Mouse (Mus musculus): ENCODE results near the gene Cul9.

Cul9 gene

DNA sequence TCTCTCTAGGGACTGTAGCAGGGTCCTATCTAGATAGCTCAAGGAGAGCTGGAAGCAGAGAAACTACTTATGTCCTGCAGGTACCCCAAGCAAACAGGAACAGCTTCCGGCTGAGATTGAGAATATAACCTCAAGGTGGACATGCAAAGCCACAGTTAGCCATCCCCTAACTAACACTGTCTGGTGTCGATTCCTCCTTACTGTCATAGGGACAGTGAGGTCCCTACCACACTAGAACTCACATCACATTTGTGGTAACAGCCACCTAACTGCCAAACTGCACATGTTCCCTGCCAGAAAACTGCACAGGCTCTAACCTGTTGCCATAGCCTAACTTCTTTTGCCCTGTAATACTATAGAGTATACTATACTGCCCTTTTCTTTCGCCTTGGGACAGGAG is 7.7 kb upstream of the Cul9 start:
- DNase-seq (ENCODE audit: extremely low spot score, low spot score): no peak

DNA sequence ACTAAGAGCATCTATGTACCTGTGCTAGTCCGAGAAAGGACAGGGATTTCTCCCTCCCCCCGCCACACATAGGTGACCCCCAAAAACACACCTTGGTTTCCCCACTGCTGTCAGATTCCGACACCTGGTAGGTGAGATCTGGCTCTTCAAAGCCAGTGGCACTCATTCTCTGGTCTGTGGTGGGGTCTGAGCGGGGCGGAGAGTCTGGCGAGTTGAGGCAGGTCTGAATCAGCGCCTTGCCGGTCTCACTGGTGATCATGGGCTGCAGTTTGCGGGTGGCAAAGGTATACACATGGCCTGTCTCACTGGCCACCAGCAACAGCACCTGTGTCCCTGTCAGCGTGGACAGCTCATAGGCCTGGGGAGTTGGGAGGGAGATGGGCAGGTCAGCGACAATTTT is 7.3 kb upstream of the Cul9 start:
- no peak for DNase-seq (ENCODE audit: extremely low spot score, low spot score)

DNA sequence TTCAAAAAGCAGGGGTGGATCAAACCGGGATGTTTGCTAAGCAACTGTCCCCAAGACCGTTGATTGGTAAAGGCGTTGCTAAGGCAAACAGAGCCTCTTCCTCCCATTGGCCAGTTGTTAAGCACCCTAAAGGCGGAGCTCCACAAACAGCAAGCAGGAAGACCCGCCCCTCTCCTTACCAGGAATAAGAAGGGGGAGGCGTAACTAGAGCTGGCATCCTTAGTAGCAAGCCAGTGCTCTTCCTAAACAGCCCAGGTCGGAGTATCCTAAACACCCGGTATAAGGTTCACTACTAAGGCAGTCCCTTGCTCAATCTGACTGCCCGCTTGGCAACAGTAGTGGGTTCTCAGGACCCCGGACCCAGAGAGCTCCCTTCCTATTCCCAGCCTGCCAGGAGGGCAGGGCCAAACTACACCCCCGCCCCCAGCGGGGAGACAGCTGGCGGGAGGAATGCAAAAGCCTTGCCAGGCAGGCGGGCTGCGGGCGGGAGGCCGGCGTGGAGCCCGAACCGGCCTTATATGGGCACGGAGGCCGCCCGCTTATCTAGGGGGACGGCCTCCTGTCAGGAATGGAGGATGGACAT is 6.7 kb upstream of the Cul9 start:
- peak; percentile 83 for DNase-seq (ENCODE audit: extremely low spot score, low spot score)

DNA sequence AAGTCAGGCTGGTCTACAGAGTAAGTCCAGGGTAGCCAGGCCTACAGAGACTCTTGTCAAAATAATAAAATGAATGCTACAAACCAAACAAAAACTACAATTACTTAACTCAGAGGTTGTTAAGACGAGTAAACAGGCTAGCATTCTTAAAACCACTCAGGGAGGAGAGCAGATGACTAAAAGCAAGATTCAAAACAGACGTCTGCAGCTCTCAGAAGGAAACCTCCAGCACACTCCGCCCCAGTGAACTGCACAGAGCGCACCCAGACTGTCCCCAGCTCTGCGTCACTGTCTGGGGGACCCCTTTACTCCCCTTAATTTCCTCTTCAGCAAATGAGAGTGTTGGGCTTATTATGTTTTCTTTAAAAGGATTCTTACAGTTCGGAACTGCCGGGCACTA is 6.0 kb upstream of the Cul9 start:
- no peak for DNase-seq (ENCODE audit: extremely low spot score, low spot score)

DNA sequence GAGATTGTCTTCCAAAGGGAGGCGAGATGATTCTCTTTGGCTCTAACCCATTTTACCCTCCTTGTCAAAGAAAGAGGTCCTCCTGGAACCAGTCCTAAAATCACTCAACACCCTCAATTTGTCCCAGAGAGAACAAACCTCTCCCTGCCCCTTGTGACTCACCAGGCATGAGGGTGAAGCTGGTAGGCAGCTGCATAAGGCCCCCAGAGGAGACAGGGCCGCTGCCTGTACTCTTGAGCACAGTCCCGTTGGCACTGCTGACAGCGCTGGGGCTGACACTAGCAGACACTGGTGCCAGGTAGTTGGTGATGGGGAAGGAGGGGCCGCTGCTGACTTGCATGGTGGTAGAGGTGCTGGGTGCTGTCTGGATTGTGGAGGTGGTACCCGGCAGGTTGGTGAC is 5.2 kb upstream of the Cul9 start:
- DNase-seq (ENCODE audit: extremely low spot score, low spot score): no peak

DNA sequence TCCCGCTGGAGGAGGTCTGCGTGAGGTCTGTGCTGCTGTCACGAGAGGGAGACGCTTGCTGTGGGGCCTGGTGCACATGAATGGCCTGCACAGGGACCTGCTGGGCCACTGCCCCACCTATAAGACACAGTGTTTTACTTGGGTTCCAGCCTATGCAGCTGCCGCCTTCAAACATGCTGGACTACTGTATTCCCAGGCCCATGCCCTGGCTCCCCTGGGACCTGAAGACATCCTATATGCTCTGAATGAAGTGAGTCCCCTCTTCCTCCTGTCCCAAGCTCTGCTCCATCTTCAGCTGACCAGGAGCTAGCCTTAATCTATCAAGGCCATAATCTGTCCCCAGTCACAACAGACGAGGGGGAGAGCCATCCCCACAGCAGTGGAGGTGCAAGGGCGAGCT is 4.7 kb upstream of the Cul9 start:
- DNase-seq (ENCODE audit: extremely low spot score, low spot score): no peak

DNA sequence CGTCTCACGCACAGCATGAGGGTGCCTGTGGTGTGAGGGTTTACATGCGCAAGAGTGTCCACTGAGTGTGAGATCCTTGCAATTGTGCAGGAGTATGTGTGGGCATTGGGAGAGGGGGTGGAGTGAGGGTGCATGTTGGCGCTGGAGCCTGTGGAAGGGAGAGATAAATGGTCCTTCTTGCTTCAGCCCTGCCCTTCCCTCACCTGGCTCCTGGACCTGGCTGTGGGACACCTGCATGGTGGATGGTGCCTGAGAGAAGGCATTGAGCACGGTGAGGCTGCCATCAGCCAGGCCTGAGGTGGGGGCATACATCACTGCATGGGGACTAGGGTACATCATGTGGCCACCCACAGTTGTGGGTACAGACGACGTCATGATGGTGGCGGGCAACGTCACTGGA is 3.5 kb upstream of the Cul9 start:
- no peak for DNase-seq (ENCODE audit: extremely low spot score, low spot score)

DNA sequence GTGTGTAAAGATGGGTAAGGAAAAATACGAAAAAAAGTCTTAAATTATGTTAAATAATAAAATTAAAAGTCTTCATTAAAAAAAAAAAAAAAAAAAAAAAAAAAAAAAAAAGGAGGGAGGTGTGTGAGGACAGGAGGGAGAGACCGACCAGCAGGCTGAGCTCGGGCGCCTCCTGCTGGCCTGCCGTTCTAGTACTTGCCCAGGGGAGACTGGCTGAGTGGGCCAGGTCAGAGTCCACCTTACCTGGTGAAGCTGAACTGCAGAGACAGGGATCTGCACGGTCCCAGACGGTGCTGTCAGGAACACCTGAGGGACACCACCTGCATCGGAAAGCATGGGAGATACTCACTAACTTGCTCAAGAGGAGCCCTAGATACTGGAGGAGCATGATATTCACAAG is 3.0 kb upstream of the Cul9 start:
- DNase-seq (ENCODE audit: extremely low spot score, low spot score): peak; percentile 66

DNA sequence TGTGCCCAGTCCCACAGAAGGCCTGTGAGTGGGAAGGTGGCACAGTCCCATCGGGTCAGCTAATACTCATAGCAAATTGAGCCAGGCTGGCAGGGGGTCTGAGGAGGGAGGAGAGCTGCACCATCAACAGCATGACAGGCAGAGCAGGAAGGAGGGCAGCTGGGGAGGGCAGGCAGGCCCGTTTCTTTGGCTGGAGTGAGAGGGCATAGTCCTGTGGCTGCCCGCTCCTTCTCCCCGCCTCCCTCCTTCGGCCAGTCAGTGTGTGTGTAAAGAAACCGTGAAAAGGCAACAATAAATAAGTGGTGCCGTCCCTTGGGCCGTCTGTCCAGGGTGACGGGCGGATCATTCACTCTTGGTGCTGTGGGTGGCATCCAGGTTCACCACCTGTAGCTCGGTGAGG is 2.6 kb upstream of the Cul9 start:
- no peak for DNase-seq (ENCODE audit: extremely low spot score, low spot score)

DNA sequence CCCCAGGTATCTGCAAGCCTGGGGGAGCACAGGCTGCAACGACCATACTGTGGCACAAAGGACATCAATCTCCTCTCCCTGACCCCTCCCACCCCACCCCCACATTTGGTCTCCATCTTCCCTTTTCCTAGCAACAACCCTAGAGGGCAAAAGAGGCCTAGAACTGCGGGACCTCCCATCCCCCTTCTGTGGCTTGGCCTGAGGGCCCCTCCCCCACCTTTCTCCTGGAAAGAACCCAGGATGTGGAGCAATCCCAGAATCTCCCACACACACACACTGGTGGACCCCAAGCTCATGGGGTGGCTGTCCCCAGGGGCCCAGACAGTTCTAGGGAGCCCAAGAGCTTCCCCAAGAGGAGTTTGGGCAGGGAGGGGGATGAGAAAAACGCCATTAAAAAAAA is 1.7 kb upstream of the Cul9 start:
- no peak for DNase-seq (ENCODE audit: extremely low spot score, low spot score)

DNA sequence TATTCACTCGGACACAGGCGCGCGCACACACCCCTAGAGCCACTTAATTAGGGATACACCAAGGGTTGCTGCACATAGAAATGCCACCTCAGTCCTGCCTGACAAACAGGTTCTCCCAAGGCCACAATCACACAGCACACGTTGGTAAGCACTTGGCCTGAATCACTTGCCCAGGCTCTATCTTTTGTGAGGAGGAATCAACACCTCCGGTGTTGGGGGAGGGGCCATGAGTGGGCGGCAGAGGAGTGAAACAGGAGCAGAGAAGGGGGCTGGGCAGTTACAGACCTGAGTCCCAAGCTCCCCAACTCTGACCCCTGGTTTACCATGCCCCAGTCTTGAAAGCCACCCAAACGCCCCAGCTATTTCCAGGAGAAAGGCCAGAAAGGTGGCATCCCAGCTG is 807 bp upstream of the Cul9 start:
- DNase-seq (ENCODE audit: extremely low spot score, low spot score): no peak

DNA sequence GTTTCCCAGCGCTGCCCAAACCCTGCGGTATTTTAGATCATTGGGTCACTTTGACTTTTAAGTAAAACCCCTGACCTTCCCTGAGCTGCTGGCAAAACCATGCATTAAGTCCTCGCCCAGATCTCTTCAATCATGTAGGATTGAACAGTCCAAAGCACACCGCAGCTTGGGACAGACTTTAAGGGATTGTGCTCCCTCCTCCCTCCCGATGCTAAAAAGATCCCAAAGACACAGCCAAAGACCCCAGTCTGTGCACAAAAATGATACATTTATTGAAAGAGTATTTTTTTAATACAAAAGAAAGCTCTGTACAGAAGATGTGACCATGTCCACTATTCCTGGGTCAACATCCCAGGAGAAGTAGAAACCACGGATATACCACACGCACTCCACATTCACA is 403 bp upstream of the Cul9 start:
- DNase-seq (ENCODE audit: extremely low spot score, low spot score): no peak

DNA sequence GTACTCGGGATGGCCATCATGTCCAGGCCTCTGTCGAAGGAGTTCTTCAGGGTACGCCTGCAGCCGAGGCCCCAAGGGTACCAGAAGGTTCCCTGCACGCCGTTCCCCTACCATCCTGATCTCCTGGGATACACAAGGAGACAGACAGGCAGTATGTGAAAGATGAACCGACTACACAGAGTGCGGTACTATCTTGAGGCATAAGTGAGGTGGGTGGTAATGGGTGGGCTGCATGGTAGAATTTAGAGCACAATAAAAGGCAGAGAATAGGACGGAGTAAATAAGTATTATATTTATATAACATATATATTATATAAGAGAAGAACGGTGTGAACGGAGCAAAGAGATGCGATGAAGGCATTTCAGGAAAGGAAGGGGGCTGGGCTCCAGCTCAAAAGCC is 2.5 kb downstream of the Cul9 start:
- DNase-seq (ENCODE audit: extremely low spot score, low spot score): no peak

DNA sequence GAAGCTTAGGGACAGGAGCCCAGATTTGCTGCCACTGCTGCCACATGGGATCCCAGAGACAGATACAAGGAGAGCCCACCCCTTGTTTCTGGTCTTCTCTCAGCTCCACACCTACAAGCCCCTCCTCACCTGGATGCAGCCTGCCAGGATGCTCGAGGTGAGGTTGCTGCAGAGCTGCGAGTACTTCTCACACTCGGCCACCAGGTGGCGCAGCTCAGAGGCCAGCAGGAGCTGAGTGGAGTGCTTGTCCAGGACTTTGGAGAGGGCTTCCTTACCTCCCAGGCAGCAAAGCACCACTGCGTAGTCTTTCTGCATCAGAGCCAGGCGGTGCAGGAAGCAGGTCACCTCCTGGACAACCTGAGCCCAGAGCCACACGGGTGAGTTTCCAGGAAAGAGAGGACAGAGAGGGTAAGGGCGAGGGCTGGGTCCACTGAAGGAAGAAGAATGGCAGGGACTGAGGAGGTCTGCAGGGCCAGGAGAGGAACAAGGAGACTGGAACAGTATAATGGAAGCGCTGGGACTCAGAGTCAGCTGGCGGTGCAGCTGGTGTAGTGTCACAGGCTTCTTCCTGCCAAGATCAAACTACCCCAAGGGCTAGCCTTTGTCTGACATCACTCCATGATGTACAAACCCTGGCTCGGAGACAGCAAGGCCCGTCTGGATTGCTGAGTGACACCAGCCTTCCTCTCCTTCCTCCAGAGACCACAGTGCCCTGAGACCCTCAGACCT is 20.4 kb downstream of the Cul9 start:
- DNase-seq (ENCODE audit: extremely low spot score, low spot score): peak; percentile 78

DNA sequence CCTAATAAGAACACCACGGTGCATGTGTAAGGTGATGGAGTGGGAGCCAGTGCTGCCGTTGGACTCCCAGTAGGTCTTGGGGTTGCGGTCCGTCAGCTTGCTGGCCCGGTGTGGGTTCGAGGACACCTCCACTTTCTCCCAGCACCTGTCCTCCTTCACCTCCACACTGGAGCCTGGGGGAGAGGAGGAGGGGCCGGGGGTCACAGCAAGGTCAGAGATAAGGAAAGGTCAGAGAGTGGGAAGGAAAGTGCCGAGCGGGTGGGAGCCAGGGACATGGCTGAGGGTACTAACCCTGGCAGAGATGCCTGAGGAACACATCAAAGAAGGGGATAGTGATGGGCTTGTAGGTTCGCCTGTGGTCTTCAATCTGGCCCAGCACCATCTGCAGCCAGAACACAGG is 21.1 kb downstream of the Cul9 start:
- no peak for DNase-seq (ENCODE audit: extremely low spot score, low spot score)

DNA sequence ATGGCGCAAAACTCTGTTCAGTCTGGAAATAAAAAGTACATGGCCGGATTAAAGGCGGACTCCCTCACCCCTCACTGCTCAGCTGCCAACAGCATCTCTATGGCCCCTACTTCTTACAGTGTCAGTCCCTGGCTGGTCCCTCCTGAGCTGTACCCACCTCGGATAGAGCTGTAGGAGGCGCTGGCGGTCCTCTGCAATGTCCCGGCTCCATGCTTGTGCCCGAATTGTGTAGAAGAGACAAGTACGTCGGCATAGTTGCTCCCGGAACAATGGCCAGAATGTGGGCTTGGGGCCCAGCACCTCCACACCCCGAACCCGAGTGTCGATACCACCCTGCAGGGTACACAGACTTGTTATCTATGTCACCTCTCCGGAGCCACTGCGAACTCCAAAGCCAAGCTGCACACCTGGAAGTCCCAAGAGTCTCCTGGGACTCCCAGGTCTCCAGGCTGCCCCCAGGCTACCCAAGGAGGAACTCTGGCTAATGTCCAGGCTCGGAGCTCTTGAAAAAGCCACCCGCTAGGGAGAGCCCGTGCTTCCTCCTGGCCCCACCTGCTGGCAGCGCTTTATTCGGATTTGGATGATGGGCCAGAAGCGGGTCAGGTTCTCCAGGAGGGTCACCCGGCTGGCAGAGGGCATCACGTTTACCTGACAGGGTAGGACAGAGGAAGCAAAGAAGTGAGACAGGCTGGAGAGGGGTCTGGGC is 24.1 kb downstream of the Cul9 start:
- DNase-seq (ENCODE audit: extremely low spot score, low spot score): no peak

DNA sequence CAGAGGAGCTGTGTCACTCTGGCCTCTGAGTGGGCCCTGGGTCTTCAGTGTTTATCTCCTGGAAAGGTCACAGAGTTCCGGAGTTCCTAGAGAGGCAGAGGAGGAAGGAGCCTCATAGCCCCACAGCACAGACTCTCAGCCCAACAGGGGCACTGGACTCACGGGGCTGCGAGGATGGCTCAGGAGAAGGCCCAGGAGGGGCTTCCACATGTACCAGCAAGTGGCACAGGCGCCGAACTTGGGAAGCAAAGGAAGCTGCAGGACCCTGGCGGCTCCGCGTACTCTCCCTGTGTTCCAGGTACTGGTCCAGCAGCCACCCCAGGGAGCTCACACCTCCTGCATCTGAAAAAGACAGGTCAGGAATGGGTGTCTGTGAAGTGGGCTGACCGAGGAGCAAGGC is 25.0 kb downstream of the Cul9 start:
- DNase-seq (ENCODE audit: extremely low spot score, low spot score): no peak

DNA sequence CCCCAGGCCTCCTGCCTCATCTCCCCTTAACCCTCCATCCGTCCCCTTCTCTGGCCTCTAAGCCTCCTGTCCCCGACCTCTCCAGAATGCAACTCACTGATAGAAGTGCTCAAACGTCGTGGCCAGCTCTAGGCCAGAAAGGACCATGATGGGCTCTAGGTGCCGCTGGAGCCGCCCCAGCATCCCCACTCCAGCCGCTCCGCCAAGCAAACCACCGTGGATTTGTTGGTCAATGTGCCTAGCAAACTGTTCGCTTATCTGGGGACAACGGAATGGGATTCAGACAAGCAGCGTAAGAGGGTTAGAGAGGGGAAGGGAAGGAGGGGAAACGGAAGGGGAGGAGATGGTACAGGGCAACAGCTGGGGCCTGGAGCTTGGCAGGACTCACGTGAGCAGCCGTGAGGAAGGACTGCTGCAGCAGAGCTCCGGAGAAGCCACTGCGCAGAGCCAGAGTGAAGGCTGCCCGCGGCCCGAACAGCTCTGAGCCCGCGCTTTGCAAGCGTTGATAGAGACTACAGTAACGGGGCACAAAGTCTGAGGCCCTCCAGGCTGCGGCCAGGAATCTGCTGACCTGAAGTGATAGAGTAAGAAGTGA is 25.7 kb downstream of the Cul9 start:
- DNase-seq (ENCODE audit: extremely low spot score, low spot score): no peak

DNA sequence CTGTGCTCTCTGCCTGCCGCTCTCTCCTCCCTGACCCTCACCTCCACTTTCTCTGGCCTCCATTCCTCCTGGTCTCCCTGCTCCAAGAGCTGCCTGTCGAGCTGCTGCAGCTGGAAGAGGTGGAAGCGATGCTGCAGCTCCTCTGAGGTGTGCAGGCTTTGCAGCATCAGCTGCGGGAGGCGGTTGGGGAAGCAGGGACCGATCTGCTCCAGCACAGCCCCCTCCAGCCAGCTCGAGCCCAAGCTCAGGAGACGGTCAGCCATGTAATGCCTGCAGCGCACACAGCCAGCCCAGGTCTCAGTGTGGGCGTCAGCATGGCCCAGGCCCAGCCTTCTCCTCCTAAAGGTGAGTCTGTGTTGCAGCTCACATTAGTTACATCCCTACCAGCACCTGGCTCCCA is 26.2 kb downstream of the Cul9 start:
- no peak for DNase-seq (ENCODE audit: extremely low spot score, low spot score)

DNA sequence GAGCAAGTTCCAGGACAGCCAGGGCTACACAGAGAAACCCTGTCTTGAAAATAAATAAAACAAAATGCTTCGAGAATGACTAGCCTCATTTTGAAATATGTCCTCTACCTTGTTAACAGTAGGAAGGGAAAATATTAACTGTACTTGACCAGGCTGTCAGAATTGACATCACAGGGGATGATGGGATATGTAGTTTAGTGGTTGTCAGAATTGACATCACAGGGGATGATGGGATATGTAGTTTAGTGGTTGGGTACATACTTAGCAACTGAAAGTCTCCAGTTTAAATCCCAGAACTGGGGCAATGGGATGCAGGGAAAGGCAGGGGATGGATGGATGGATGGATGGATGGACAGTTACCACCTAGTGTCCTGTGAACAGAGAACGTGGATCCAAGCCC is 32.9 kb downstream of the Cul9 start:
- DNase-seq (ENCODE audit: extremely low spot score, low spot score): no peak

DNA sequence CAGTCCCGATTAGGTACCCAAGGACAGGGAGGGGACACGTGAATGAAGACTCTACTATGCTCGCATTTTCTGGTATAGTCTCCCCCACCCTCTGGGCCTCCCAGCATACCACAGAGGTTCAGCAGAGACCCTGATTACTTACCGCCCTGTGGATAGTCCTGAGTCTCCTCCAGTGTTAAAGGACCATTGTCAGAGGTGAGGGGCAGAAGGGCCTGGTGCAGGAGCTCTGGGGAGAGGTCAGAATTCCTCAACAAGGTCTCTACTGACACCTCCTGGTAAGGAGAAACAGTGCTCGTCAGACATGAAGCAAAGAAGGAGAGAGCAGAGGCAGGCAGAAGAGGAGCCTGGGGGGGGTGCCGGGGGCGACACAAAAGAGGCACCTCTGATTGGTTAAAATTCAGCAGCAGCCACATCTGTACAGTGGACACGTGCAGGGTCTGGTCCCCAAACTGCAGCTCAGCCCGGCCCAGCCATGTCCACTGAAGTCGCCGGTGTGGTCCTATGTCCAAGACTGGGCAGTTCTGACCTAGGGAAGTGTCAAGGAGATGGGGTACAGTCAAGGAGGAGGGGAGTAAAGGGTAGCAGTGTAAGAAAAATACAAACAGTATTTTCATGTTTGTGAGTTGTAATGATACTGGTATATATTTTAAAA is 35.0 kb downstream of the Cul9 start:
- no peak for DNase-seq (ENCODE audit: extremely low spot score, low spot score)

DNA sequence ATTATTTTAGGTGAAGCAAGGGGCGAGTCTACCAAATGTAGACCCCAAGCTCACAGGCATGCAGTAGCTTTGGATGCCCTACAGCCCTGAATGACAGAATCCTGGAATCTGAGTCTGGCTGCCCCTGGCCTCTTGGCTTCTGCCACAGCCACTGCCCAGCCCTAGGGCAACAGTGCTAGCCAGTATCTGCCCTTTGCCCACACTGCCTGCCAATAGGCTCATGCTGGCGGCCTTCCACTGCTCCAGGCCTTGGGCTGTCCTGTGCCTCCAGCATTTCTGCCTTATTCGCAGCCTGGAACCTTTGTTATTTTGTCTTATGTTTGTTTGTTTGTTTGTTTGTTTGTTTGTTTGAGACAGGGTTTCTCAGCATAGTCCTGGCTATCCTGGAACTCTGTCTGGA is 40.6 kb downstream of the Cul9 start:
- no peak for DNase-seq (ENCODE audit: extremely low spot score, low spot score)
